Mouse (Mus musculus) G1E (cell line): ENCODE measurements at regions not wholly inside any gene's neighbourhood (a gene's known extent, or its start where the extent isn't known, plus 50 kb on each side); places are given as distances from the start of the nearest gene placed in this dataset.

Experiments used
- CTCF ChIP-seq: IDR thresholded peaks from 2 replicates; pipeline ENCODE4 v1.5.1; 2012; ENCODE audit warnings: low read depth, low read length, inconsistent platforms, mixed read lengths
- GATA1 ChIP-seq: IDR thresholded peaks from 2 replicates; pipeline ENCODE4 v1.6.1; 2012; ENCODE audit warnings: borderline replicate concordance, low read length, inconsistent platforms, mixed read lengths
- GATA2 ChIP-seq: IDR thresholded peaks from 2 replicates; pipeline ENCODE4 v1.6.1; 2012; ENCODE audit warnings: low read depth, low read length, inconsistent platforms, borderline replicate concordance
- POLR2AphosphoS5 ChIP-seq: IDR thresholded peaks from 2 replicates; pipeline ENCODE4 v1.6.1; 2012; ENCODE audit warnings: low read depth, low read length, inconsistent platforms; ENCODE audit not compliant: insufficient replicate concordance
- TAL1 ChIP-seq: conservative IDR thresholded peaks from 2 replicates; pipeline ENCODE4 v1.6.1; 2012; ENCODE audit warnings: low read depth, low read length, inconsistent platforms, mixed read lengths

DNA sequence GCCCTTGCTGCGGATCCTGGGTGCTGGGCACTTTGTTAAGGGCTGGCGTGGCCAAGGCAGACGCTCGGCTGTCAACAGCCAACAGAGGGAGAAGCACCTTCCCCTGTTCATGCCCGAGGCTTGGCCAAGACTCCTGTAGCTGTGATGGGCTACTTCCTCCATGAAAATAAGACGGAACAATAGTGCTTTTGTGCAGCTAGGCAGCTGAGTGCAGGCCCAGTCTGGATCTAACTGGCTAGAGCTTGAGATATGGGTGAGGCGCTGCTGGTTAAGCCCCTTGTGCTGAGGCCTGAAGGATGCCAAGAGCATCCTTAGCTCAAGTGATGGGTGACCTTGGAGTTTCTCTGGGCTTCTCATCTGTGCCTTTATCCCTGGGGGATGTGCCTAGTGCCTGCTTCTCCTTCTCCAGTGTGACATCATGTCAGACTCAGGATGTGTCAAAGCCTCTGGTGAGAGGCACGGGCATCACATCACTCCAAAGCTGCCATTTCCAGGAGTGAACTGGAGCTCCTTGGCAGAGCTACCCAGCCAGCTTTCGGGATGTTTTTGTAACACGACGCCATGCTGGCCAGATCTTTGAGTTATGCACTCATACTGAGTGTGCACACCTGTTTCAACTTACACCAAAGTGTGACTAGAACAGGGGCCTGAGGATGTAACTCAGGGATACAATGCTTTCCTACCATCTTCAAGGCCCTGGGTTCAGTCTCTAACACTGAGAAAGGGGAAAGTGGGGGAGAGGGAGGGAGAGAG lies 360.1 kb upstream of the Tbx3 start:
- no peak for TF ChIP-seq CTCF
- TF ChIP-seq GATA1 = no peak
- no peak for TF ChIP-seq TAL1
- TF ChIP-seq POLR2AphosphoS5 = no peak
- no peak for TF ChIP-seq GATA2
